Mouse (Mus musculus): ENCODE results near the gene Ripk3. TPM values are rescaled to one million over a fixed set of nuclear protein-coding genes. Genes with fewer than 3 reads are reported as not detected.
A peak's percentile ranks its signal among the peaks of the same experiment; 100 is the strongest.

Gene Ripk3
- polyA plus RNA-seq, 1 experiment, result 38.9 TPM

GRCm38 (mm10) chr14:55820576-55820975 lies 31.9 kb upstream of the Ripk3 start:
- TF ChIP-seq POLR2A (IDR thresholded peaks at IDR 0.05; ENCODE audit: borderline replicate concordance, control insufficient read depth, low read depth, low read length) (no peak), CTCF (IDR thresholded peaks at IDR 0.05; ENCODE audit: control insufficient read depth, insufficient read depth, low read length) (no peak)

GRCm38 (mm10) chr14:55819845-55820405 lies 31.3 kb upstream of the Ripk3 start:
- WGBS, result 70% methylated on average over 7 of the region's 7 CpGs
- no peaks in the 10 kb centered on the region; the same call in 1 of the 2 replicates for H3K4me1 ChIP-seq (ENCODE audit: control insufficient read depth, insufficient read depth, low read length)
- H3K4me3 ChIP-seq (replicated peaks; ENCODE audit: control insufficient read depth, low read depth, low read length), result no peak overlapping the region
- TF ChIP-seq CTCF (IDR thresholded peaks at IDR 0.05; ENCODE audit: control insufficient read depth, insufficient read depth, low read length) (no peak), POLR2A (IDR thresholded peaks at IDR 0.05; ENCODE audit: borderline replicate concordance, control insufficient read depth, low read depth, low read length) (no peak)
- no peak overlapping the region for H3K27ac ChIP-seq (ENCODE audit: control insufficient read depth, insufficient read depth, low read depth, low read length, poor library complexity)

More at GRCm38 (mm10) chr14:55820576-55820975, 31.9 kb upstream of the Ripk3 start:
- H3K27ac ChIP-seq (ENCODE audit: control insufficient read depth, insufficient read depth, low read depth, low read length, poor library complexity), result no peak overlapping the region
- no peak overlapping the region for H3K4me3 ChIP-seq (replicated peaks; ENCODE audit: control insufficient read depth, low read depth, low read length)
- 83% methylated on average over 9 of the region's 9 CpGs for WGBS
- no peaks in the 10 kb centered on the region; the same call in 1 of the 2 replicates for H3K4me1 ChIP-seq (ENCODE audit: control insufficient read depth, insufficient read depth, low read length)

GRCm38 (mm10) chr14:55815310-55815751 lies 26.7 kb upstream of the Ripk3 start:
- Histone ChIP-seq H3K4me1 (ENCODE audit: control insufficient read depth, insufficient read depth, low read length) (no peaks in the 10 kb centered on the region), H3K27ac (ENCODE audit: control insufficient read depth, insufficient read depth, low read depth, low read length, poor library complexity) (no peak overlapping the region), H3K4me3 (replicated peaks; ENCODE audit: control insufficient read depth, low read depth, low read length) (no peak overlapping the region)
- TF ChIP-seq CTCF (IDR thresholded peaks at IDR 0.05; ENCODE audit: control insufficient read depth, insufficient read depth, low read length) (no peak), POLR2A (IDR thresholded peaks at IDR 0.05; ENCODE audit: borderline replicate concordance, control insufficient read depth, low read depth, low read length) (no peak)
- WGBS, result 27% methylated on average over 17 of the region's 17 CpGs

GRCm38 (mm10) chr14:55814885-55815284 lies 26.2 kb upstream of the Ripk3 start:
- Histone ChIP-seq H3K27ac (ENCODE audit: control insufficient read depth, insufficient read depth, low read depth, low read length, poor library complexity) (no peak overlapping the region), H3K4me3 (replicated peaks; ENCODE audit: control insufficient read depth, low read depth, low read length) (peak overlapping the region; percentile 1), H3K4me1 (ENCODE audit: control insufficient read depth, insufficient read depth, low read length) (no peaks in the 10 kb centered on the region)
- 23% methylated on average over 16 of the region's 16 CpGs for WGBS
- TF ChIP-seq POLR2A (IDR thresholded peaks at IDR 0.05; ENCODE audit: borderline replicate concordance, control insufficient read depth, low read depth, low read length) (no peak), CTCF (IDR thresholded peaks at IDR 0.05; ENCODE audit: control insufficient read depth, insufficient read depth, low read length) (no peak)

- 63% methylated on average over 15 of the region's 15 CpGs for WGBS
These were observed 6.9 kb upstream of the Ripk3 start for GRCm38 (mm10) chr14:55795380-55796163.

GRCm38 (mm10) chr14:55793946-55794345 lies 5.3 kb upstream of the Ripk3 start:
- TF ChIP-seq POLR2A (IDR thresholded peaks at IDR 0.05; ENCODE audit: borderline replicate concordance, control insufficient read depth, low read depth, low read length) (no peak), CTCF (IDR thresholded peaks at IDR 0.05; ENCODE audit: control insufficient read depth, insufficient read depth, low read length) (no peak)
- WGBS, result 52% methylated on average over 2 of the region's 2 CpGs
- no peak overlapping the region for H3K4me3 ChIP-seq (replicated peaks; ENCODE audit: control insufficient read depth, low read depth, low read length)
- H3K4me1 ChIP-seq (ENCODE audit: control insufficient read depth, insufficient read depth, low read length), result no peaks in the 10 kb centered on the region
- H3K27ac ChIP-seq (ENCODE audit: control insufficient read depth, insufficient read depth, low read depth, low read length, poor library complexity), result no peak overlapping the region

More at GRCm38 (mm10) chr14:55795380-55796163, 6.9 kb upstream of the Ripk3 start:
- Histone ChIP-seq H3K27ac (ENCODE audit: control insufficient read depth, insufficient read depth, low read depth, low read length, poor library complexity) (no peak overlapping the region), H3K4me1 (ENCODE audit: control insufficient read depth, insufficient read depth, low read length) (no peaks in the 10 kb centered on the region), H3K4me3 (replicated peaks; ENCODE audit: control insufficient read depth, low read depth, low read length) (no peak overlapping the region)
- TF ChIP-seq POLR2A (IDR thresholded peaks at IDR 0.05; ENCODE audit: borderline replicate concordance, control insufficient read depth, low read depth, low read length), result no peak
- TF ChIP-seq CTCF (IDR thresholded peaks at IDR 0.05; ENCODE audit: control insufficient read depth, insufficient read depth, low read length), result no peak

- TF ChIP-seq POLR2A (IDR thresholded peaks at IDR 0.05; ENCODE audit: borderline replicate concordance, control insufficient read depth, low read depth, low read length), result no peak
- TF ChIP-seq CTCF (IDR thresholded peaks at IDR 0.05; ENCODE audit: control insufficient read depth, insufficient read depth, low read length), result no peak
- 53% methylated on average over 2 of the region's 2 CpGs for WGBS
- no peak overlapping the region for H3K27ac ChIP-seq (ENCODE audit: control insufficient read depth, insufficient read depth, low read depth, low read length, poor library complexity)
- H3K4me3 ChIP-seq (replicated peaks; ENCODE audit: control insufficient read depth, low read depth, low read length), result no peak overlapping the region
- H3K4me1 ChIP-seq (ENCODE audit: control insufficient read depth, insufficient read depth, low read length), result no peaks in the 10 kb centered on the region
These were observed 4.8 kb upstream of the Ripk3 start for GRCm38 (mm10) chr14:55793461-55793860.

- Histone ChIP-seq H3K4me3 (replicated peaks; ENCODE audit: control insufficient read depth, low read depth, low read length) (peak overlapping the region; percentile 75), H3K4me1 (ENCODE audit: control insufficient read depth, insufficient read depth, low read length) (peaks cover 1% of the 10 kb centered on the region; the same call in 1 of the 2 replicates), H3K27ac (ENCODE audit: control insufficient read depth, insufficient read depth, low read depth, low read length, poor library complexity) (no peak overlapping the region)
- no peak for TF ChIP-seq CTCF (IDR thresholded peaks at IDR 0.05; ENCODE audit: control insufficient read depth, insufficient read depth, low read length)
- no peak for TF ChIP-seq POLR2A (IDR thresholded peaks at IDR 0.05; ENCODE audit: borderline replicate concordance, control insufficient read depth, low read depth, low read length)
- 50% methylated on average over 11 of the region's 11 CpGs for WGBS
These were observed 934 bp downstream of the Ripk3 start for GRCm38 (mm10) chr14:55787731-55788130.
